Mouse (Mus musculus) embryonic facial prominence, embryonic 14.5 days (tissue): ENCODE data around the gene Kcnk2. TPM values are rescaled to one million over a fixed set of nuclear protein-coding genes. Genes with fewer than 3 reads are reported as not detected.
A peak's percentile ranks its signal among the peaks of the same experiment; 100 is the strongest.

Experiments
- ATAC-seq: fragments of 200-750 bp; cut with Nextera tagmentation; 2 replicates; pipeline ENCODE4 v1.8.0; 2017; ENCODE audit warnings: low read depth, moderate number of reproducible peaks, moderate TSS enrichment
- DNase-seq: peaks from one replicate; pipeline ENCODE4 v3.0.0-alpha.2; 2015; ENCODE audit warnings: low spot score
- H3K27ac ChIP-seq: fragments of 300-500 bp; sonication (generic); replicated peaks from 2 replicates; pipeline ENCODE4 v1.5.1; 2014; ENCODE audit warnings: low read depth, mild to moderate bottlenecking, low read length, moderate library complexity
- H3K27me3 ChIP-seq: fragments of 300-500 bp; sonication (generic); replicated peaks from 2 replicates; pipeline ENCODE4 v1.6.1; 2014; ENCODE audit warnings: low read length; ENCODE audit not compliant: control insufficient read depth, insufficient read depth
- H3K36me3 ChIP-seq: fragments of 300-500 bp; sonication (generic); 2 replicates; pipeline ENCODE4 v1.6.1; 2014; ENCODE audit warnings: low read length, mixed read lengths; ENCODE audit not compliant: control insufficient read depth, insufficient read depth
- H3K4me1 ChIP-seq: fragments of 300-500 bp; sonication (generic); 2 replicates; pipeline ENCODE4 v1.6.1; 2014; ENCODE audit warnings: antibody characterized with exemption, low read length; ENCODE audit not compliant: control insufficient read depth, insufficient read depth
- H3K4me2 ChIP-seq: fragments of 300-500 bp; sonication (generic); 2 replicates; pipeline ENCODE4 v1.6.1; 2014; ENCODE audit warnings: low read depth, mild to moderate bottlenecking, low read length, moderate library complexity, mixed read lengths
- H3K4me3 ChIP-seq: fragments of 300-500 bp; sonication (generic); 2 replicates; pipeline ENCODE4 v1.5.1; 2014; ENCODE audit warnings: low read depth, mild to moderate bottlenecking, low read length
- H3K9ac ChIP-seq: fragments of 300-500 bp; sonication (generic); 2 replicates; pipeline ENCODE4 v1.6.1; 2014; ENCODE audit warnings: low read depth, mild to moderate bottlenecking, low read length, moderate library complexity, mixed read lengths
- H3K9me3 ChIP-seq: fragments of 300-500 bp; sonication (generic); 2 replicates; pipeline ENCODE4 v1.6.1; 2016; ENCODE audit warnings: low read length; ENCODE audit not compliant: control insufficient read depth
- WGBS: fragments of 180-500 bp; shearing (Covaris S2); extraction: QIAGEN DNeasy Blood & Tissue Kit; methylation state at CpG from one replicate; pipeline ENCODE4 v1.1.7; 2014; 5-methylcytosine and 5-hydroxymethylcytosine counted together
- polyA plus RNA-seq: library from polyadenylated mRNA; unstranded; fragments of >200 nt; fragmentation: Nextera tagmentation; extraction: Ambion mirVana; gene quantifications from 2 replicates; pipeline ENCODE4 v1.2.1, GENCODE M21; 2014

The Kcnk2 gene
- polyA plus RNA-seq, 1 experiment from 2014 or later, result 8.4 TPM

DNA sequence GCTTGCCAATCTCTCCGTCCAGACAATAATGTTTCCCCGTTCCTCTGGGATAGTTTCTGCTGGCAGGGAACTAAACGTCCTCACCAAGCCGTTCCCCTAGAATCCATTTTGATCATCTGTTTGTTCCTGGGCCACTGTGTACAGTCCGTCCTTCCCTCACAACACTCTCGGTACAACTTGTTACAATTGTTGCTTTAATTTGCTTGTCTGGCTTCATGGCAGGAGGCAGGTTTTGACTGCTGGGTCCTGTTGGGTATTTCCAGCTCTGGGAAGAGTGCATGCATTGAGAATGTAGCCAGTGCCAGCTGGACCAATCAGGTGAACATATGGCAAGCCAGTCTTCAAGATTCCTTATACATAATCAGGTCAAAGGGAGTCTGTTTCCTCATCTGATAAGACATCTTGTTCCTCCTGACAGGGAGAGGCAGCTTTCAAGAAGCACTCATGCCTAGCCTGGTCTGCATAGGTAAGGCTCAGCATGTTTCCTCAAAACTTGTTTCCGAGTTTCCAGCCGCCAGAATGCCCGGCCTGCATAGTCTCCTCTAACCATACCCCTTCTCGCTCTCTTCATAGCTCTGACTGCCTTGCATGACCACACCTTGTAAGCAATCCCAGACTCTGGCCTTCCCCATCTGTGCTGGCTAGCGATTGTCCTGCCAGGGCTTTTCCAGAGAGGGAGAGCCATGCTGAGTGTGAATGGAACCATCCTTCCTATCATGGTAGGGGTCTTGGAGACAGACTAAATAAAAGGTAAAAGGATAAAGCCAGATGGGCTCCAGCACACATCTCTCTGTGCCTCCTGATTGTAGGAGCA is 184.1 kb downstream of the Kcnk2 start:
- Histone ChIP-seq H3K4me3 (no peak overlapping the region), H3K36me3 (no peaks in the 10 kb centered on the region), H3K4me1 (no peaks in the 10 kb centered on the region), H3K27ac (no peak overlapping the region), H3K4me2 (no peak overlapping the region), H3K27me3 (no peaks in the 10 kb centered on the region), H3K9ac (no peak overlapping the region), H3K9me3 (no peaks in the 10 kb centered on the region)
- ATAC-seq (no peak), DNase-seq (no peak)
- 83% methylated on average over 11 of the region's 11 CpGs for WGBS

DNA sequence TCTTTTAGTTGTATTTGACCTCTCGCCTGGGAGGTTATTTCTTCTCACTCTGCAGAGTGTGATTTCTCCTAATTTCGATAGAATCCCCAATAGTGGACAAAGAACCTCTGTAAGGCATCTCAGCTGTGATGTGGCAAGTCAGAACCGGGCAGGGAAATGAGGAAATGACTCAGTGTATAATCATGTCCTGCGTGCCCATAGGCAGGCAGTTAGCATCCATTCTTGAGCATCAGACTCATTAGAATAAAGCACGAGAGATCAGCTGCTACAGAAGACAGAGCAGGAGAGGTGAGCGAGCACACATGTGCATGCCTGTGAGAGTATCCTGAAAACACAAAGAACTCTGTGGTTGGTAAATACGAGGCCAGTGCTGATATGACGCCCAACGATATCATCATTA is 186.9 kb downstream of the Kcnk2 start:
- Histone ChIP-seq H3K4me1 (no peaks in the 10 kb centered on the region), H3K4me3 (no peak overlapping the region), H3K36me3 (no peaks in the 10 kb centered on the region), H3K9me3 (0 out of 2 replicates have a peak, but pooled peaks cover 4% of the 10 kb centered on the region), H3K27ac (no peak overlapping the region), H3K9ac (no peak overlapping the region), H3K27me3 (no peaks in the 10 kb centered on the region), H3K4me2 (no peak overlapping the region)
- no peak for ATAC-seq
- no peak for DNase-seq
- 67% methylated on average over 9 of the region's 9 CpGs for WGBS

DNA sequence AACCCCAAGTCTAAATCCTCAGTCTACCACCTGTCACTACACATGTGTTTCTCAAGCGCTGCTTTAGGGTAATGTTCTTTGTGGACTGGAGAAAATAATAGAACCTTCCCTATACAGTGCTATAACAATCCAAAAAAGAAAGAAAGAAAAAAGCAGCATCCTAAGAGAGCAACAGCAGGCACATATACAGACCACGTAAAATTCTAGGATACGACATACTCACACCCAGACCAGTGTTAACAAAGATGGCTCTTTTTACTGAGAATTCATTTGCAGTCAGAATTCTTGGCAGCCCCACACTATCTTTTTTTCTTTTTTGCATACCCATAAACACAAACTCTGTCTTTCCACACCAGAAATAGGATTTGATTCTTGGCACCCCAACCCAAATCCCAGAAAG is 187.6 kb downstream of the Kcnk2 start:
- Histone ChIP-seq H3K27me3 (no peaks in the 10 kb centered on the region), H3K4me3 (no peak overlapping the region), H3K4me2 (no peak overlapping the region), H3K36me3 (no peaks in the 10 kb centered on the region), H3K27ac (no peak overlapping the region), H3K9me3 (0 out of 2 replicates have a peak, but pooled peaks cover 4% of the 10 kb centered on the region), H3K9ac (no peak overlapping the region), H3K4me1 (no peaks in the 10 kb centered on the region)
- WGBS, result 84% methylated on average over 3 of the region's 3 CpGs
- no peak for ATAC-seq
- no peak for DNase-seq

DNA sequence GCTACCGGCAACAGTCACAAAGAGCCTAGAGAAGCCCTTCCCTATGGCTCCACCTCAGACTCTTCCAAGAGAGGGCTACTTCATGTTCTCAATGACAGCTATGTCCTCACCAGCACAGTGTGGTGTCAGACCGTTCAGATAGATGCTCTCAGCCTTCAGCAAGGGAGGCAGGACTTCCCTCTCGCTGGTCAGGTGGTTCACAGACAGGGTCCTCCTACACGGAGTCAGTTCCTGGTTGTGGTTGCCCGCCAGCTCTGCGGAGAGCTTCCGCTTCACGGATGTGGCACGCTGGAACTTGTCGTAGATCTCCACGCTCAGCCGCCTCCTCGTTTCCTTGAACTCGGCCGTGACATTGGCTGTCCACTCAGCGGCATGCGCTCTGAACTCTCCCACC is 192.4 kb downstream of the Kcnk2 start:
- WGBS, result 89% methylated on average over 17 of the region's 17 CpGs
- DNase-seq, result no peak

DNA sequence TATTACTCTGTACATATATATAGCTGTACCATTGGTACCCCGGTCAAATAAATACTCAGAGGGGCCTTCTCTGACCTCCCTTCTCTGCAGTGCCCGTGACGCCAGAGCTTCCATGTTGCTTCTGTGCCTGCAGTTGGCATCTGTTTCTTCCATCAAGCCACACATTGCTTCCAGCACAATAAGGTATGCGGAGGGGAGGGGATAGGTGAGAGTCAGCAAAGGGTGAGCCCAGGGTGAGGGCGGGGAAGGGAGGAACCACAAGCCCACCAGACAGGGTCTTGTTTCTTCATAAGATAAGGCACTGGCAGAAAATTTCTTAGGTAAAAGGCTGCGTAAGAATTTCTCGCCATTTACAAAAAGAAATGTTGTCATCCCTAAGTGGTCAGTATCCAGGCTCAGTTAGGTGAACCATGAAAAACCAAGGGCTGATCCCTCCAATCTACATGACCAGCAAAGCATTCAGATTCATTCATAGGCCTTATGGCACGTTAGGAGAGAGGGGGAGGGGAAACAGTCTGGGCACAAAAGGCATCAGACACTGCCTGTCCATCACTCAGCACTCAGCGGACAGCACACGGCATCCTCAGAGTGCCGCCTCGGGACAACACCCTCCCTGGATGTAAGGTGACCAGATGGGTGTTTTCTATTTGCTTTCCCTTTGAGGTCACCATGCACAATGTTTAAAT is 192.9 kb downstream of the Kcnk2 start:
- Histone ChIP-seq H3K36me3 (no peaks in the 10 kb centered on the region), H3K9ac (no peak overlapping the region), H3K9me3 (0 out of 2 replicates have a peak, but pooled peaks cover 4% of the 10 kb centered on the region), H3K4me1 (no peaks in the 10 kb centered on the region), H3K27me3 (no peaks in the 10 kb centered on the region), H3K27ac (no peak overlapping the region), H3K4me3 (no peak overlapping the region), H3K4me2 (no peak overlapping the region)
- ATAC-seq (no peak), DNase-seq (no peak)
- 83% methylated on average over 12 of the region's 12 CpGs for WGBS

More for the DNA sequence above, 192.4 kb downstream of the Kcnk2 start:
- Histone ChIP-seq H3K9me3 (0 out of 2 replicates have a peak, but pooled peaks cover 4% of the 10 kb centered on the region), H3K27me3 (no peaks in the 10 kb centered on the region), H3K4me3 (no peak overlapping the region), H3K4me2 (no peak overlapping the region), H3K36me3 (no peaks in the 10 kb centered on the region), H3K4me1 (no peaks in the 10 kb centered on the region), H3K9ac (no peak overlapping the region), H3K27ac (no peak overlapping the region)
- no peak for ATAC-seq

DNA sequence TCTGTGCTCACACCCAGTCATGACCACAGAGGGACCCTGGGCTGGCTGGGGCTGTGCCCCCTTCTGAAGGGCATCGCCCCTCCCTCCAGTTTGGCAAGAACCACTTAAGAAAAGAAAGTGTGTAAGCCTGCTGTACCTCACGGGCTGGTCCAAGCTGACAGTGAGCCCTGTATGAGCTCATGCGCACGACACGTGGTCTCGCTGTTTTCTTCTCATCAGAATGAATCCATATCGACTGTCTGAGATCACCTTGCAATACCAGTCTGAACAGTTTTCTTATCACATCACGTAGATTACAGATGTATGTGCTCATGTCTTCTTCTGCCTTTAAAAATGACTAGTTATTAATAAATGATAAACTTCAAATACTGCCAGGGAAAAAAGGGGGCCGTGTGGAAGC is 193.5 kb downstream of the Kcnk2 start:
- WGBS, result 87% methylated on average over 9 of the region's 9 CpGs

DNA sequence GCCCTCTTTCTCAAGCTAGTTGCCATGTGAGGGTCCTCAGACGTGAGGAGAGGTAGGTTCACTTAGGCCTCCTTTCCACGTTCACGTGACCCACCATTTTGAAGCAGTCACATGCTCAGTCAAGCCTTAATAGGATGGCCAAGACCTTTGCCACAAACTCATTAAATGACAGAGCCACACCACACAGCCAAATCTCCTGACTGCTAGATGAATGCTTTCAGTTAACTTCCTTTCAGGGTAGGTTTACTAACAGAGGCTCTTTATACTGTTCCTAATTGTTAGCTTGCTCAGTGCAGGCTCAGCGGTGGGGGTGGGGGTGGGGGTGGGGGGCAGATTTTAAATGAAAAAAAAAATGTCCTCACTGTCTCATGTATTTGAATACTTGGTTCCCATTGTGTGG is 206.3 kb downstream of the Kcnk2 start:
- H3K27me3 ChIP-seq, result no peaks in the 10 kb centered on the region
- H3K27ac ChIP-seq, result no peak overlapping the region
- H3K4me3 ChIP-seq, result no peak overlapping the region
- ATAC-seq (no peak), DNase-seq (no peak)
- H3K4me2 ChIP-seq, result no peak overlapping the region
- no peak overlapping the region for H3K9ac ChIP-seq
- no peaks in the 10 kb centered on the region for H3K9me3 ChIP-seq
- no peaks in the 10 kb centered on the region for H3K4me1 ChIP-seq
- 51% methylated on average over 4 of the region's 4 CpGs for WGBS
- no peaks in the 10 kb centered on the region for H3K36me3 ChIP-seq

More for the DNA sequence above, 193.5 kb downstream of the Kcnk2 start:
- Histone ChIP-seq H3K4me3 (no peak overlapping the region), H3K9me3 (0 out of 2 replicates have a peak, but pooled peaks cover 4% of the 10 kb centered on the region), H3K4me1 (no peaks in the 10 kb centered on the region), H3K9ac (no peak overlapping the region), H3K36me3 (no peaks in the 10 kb centered on the region), H3K27me3 (no peaks in the 10 kb centered on the region), H3K27ac (no peak overlapping the region), H3K4me2 (no peak overlapping the region)
- DNase-seq (no peak), ATAC-seq (no peak)

DNA sequence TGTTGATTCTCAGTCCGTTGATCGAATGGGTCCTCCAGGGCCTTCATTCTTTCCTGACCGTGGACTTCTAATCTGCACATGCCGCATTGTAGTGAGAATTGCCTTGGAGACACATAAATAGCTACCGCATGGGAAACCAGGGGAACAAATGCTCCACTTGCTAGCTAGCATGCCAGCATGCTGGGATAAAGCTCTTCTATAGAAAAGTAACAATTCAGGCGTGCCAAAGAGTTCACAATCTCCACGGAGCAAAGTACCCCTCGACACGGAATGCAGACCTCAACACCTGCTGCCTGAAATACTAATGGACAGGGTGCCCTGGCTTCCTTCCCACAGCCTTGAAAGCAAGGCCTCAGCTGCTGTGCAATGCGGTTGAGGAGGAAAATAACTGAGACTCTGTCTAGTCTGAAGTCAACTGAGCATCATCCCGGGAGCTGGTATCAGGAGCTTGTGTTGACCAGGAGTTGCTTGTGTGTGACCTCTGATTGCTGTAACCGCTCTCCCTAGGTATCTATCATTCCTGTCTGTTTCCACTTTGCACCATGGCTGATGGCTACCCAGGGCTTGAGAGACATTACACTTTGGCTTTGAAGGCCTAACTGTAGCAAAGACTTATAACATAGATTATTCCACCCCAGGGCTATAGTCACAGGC is 214.2 kb downstream of the Kcnk2 start:
- H3K9ac ChIP-seq, result no peak overlapping the region
- H3K27ac ChIP-seq, result no peak overlapping the region
- no peak overlapping the region for H3K4me2 ChIP-seq
- H3K27me3 ChIP-seq, result no peaks in the 10 kb centered on the region
- DNase-seq (peak; percentile 23), ATAC-seq (no peak; the same call in 1 of the 2 replicates)
- no peaks in the 10 kb centered on the region for H3K9me3 ChIP-seq
- no peak overlapping the region for H3K4me3 ChIP-seq
- 71% methylated on average over 12 of the region's 12 CpGs for WGBS
- no peaks in the 10 kb centered on the region for H3K4me1 ChIP-seq
- H3K36me3 ChIP-seq, result no peaks in the 10 kb centered on the region
